Comparison of ENCODE assay signal across 10 mouse cellular contexts in genomic region chr5:113219876-113220275, GRCm38 (mm10). TPM values are rescaled to one million over a fixed set of nuclear protein-coding genes. Genes with fewer than 3 reads are reported as not detected.
DNase-seq lines count a peak whose midpoint lies in the region; ATAC-seq and TF ChIP-seq lines count a peak whose summit lies in the region.
"Had no signal": no experiment of that assay in that cellular context is flagged by ENCODE, and none has a peak within 500 bp of the region (broad histone marks: within the 10 kb centered on the region; RNA-seq: fewer than 3 reads in every experiment).

No protein-coding gene starts in this region.

- H3K4me2 ChIP-seq in hindbrain, embryonic 14.5 days (replicated peaks): no peak overlapping the region
- H3K4me2 ChIP-seq in heart, postnatal 0 days (ENCODE audit: low read depth, low read length): peak overlapping the region; percentile 94
- H3K4me2 ChIP-seq in liver, embryonic 16.5 days (ENCODE audit: low read depth, low read length): peak overlapping the region; percentile 65

- no peaks in the 10 kb centered on the region for H3K36me3 ChIP-seq in hindbrain, embryonic 10.5 days
- no peaks in the 10 kb centered on the region for H3K36me3 ChIP-seq in hindbrain, embryonic 14.5 days (replicated peaks; ENCODE audit: control insufficient read depth, insufficient read depth)
- no peaks in the 10 kb centered on the region for H3K36me3 ChIP-seq in heart, postnatal 0 days (replicated peaks; ENCODE audit: control insufficient read depth, insufficient read depth, low read length)
- no peaks in the 10 kb centered on the region for H3K36me3 ChIP-seq in liver, embryonic 16.5 days (ENCODE audit: control insufficient read depth, insufficient read depth)

- no peak for ATAC-seq in hindbrain, embryonic 14.5 days (ENCODE audit: low FRiP score)
- ATAC-seq in heart, postnatal 0 days (ENCODE audit: insufficient read depth, low read depth): no peak
- ATAC-seq in liver, embryonic 16.5 days (ENCODE audit: low read depth): no peak

- H3K27me3 ChIP-seq in hindbrain, embryonic 10.5 days (ENCODE audit: insufficient read depth, poor library complexity, severe bottlenecking): peaks cover 8% of the 10 kb centered on the region; the same call in 1 of the 2 replicates
- no peaks in the 10 kb centered on the region for H3K27me3 ChIP-seq in hindbrain, embryonic 14.5 days (ENCODE audit: control insufficient read depth, insufficient read depth, low read length)
- peaks cover 12% of the 10 kb centered on the region; the same call in 1 of the 2 replicates for H3K27me3 ChIP-seq in heart, postnatal 0 days (ENCODE audit: control insufficient read depth, insufficient read depth, low read length)
- H3K27me3 ChIP-seq in liver, embryonic 16.5 days (ENCODE audit: control insufficient read depth, insufficient read depth, low read depth, low read length): peaks cover 13% of the 10 kb centered on the region

- peaks cover 39% of the 10 kb centered on the region for H3K4me1 ChIP-seq in hindbrain, embryonic 10.5 days (replicated peaks)
- no peaks in the 10 kb centered on the region for H3K4me1 ChIP-seq in hindbrain, embryonic 14.5 days (replicated peaks; ENCODE audit: control insufficient read depth, insufficient read depth, low read length)
- H3K4me1 ChIP-seq in brown adipose tissue, adult 24 weeks (ENCODE audit: control insufficient read depth, insufficient read depth, insufficient read length, low read length): peaks cover 23% of the 10 kb centered on the region
- H3K4me1 ChIP-seq in heart, postnatal 0 days (ENCODE audit: control insufficient read depth, insufficient read depth): no peaks in the 10 kb centered on the region
- peaks cover 5% of the 10 kb centered on the region; the same call in 1 of the 2 replicates for H3K4me1 ChIP-seq in liver, embryonic 16.5 days (ENCODE audit: control insufficient read depth, low read depth, low read length)

- TF ChIP-seq EP300 in heart, postnatal 0 days (IDR thresholded peaks at IDR 0.05; ENCODE audit: low read depth): no peak

- 61% methylated on average over 7 of the region's 7 CpGs for WGBS in hindbrain, embryonic 10.5 days
- 56% methylated on average over 7 of the region's 7 CpGs for WGBS in hindbrain, embryonic 14.5 days
- 66% methylated on average over 7 of the region's 7 CpGs for WGBS in heart, postnatal 0 days
- 44% methylated on average over 7 of the region's 7 CpGs for WGBS in liver, embryonic 16.5 days (ENCODE audit: insufficient replicate concordance)

- TF ChIP-seq CTCF in heart, postnatal 0 days (IDR thresholded peaks at IDR 0.05; ENCODE audit: low read depth): no peak

- H3K9me3 ChIP-seq in hindbrain, embryonic 10.5 days: no peaks in the 10 kb centered on the region
- no peaks in the 10 kb centered on the region for H3K9me3 ChIP-seq in hindbrain, embryonic 14.5 days (ENCODE audit: control insufficient read depth, low read length)
- H3K9me3 ChIP-seq in heart, postnatal 0 days (replicated peaks; ENCODE audit: control insufficient read depth, low read length): no peaks in the 10 kb centered on the region
- no peaks in the 10 kb centered on the region for H3K9me3 ChIP-seq in liver, embryonic 16.5 days (replicated peaks; ENCODE audit: control insufficient read depth, low read length)

- no peak overlapping the region for H3K9ac ChIP-seq in hindbrain, embryonic 14.5 days
- H3K9ac ChIP-seq in heart, postnatal 0 days (replicated peaks; ENCODE audit: low read depth, low read length): 0 out of 2 replicates have a peak overlapping the region, but pooled peaks have one; percentile 64
- H3K9ac ChIP-seq in liver, embryonic 16.5 days (ENCODE audit: low read depth, low read length): no peak overlapping the region

- peak overlapping the region; percentile 76; the same call in 1 of the 2 replicates for H3K4me3 ChIP-seq in hindbrain, embryonic 10.5 days
- H3K4me3 ChIP-seq in hindbrain, embryonic 14.5 days (replicated peaks; ENCODE audit: low read length): no peak overlapping the region
- peak overlapping the region; percentile 28; the same call in 1 of the 2 replicates for H3K4me3 ChIP-seq in brown adipose tissue, adult 24 weeks (ENCODE audit: insufficient read depth, low read depth, low read length)
- peak overlapping the region; percentile 67; the same call in 1 of the 2 replicates for H3K4me3 ChIP-seq in heart, postnatal 0 days (ENCODE audit: low read depth, low read length)
- H3K4me3 ChIP-seq in liver, embryonic 16.5 days (ENCODE audit: low read depth, low read length): no peak overlapping the region

- peak overlapping the region; percentile 88; the same call in 1 of the 2 replicates for H3K27ac ChIP-seq in hindbrain, embryonic 10.5 days
- no peak overlapping the region for H3K27ac ChIP-seq in hindbrain, embryonic 14.5 days
- H3K27ac ChIP-seq in brown adipose tissue, adult 24 weeks (replicated peaks; ENCODE audit: low read depth, low read length): no peak overlapping the region
- no peak overlapping the region for H3K27ac ChIP-seq in heart, postnatal 0 days (ENCODE audit: low read depth)
- no peak overlapping the region for H3K27ac ChIP-seq in liver, embryonic 16.5 days (ENCODE audit: low read length)

- no peak for DNase-seq in hindbrain, embryonic 10.5 days (ENCODE audit: low spot score)
- DNase-seq in hindbrain, embryonic 14.5 days (ENCODE audit: low spot score): no peak
- DNase-seq in heart, postnatal 0 days (ENCODE audit: low spot score): no peak
- no peak for DNase-seq in frontal cortex, postnatal 36 days (ENCODE audit: low spot score in 2 of 2)
- no peak for DNase-seq in frontal cortex, postnatal 14 days (ENCODE audit: low spot score in 2 of 2)
- DNase-seq in natural killer cell, adult 2 months (ENCODE audit: low spot score in 2 of 2): no peak
- DNase-seq: adrenal gland, postnatal 25 days had no signal

RNA-seq across cellular contexts. Expression of gene 2900026A02Rik, which starts 1.2 kb away (rescaled TPM):
- polyA plus RNA-seq in hindbrain, embryonic 10.5 days (2016; fragmentation: Nextera tagmentation; extraction: Ambion mirVana): 2.1 and 4.1 TPM in 2 replicates
- polyA plus RNA-seq in hindbrain, embryonic 14.5 days (2014; fragmentation: Nextera tagmentation; extraction: Ambion mirVana): 2.5 and 2.6 TPM in 2 replicates
- polyA plus RNA-seq in brown adipose tissue, adult 24 weeks (2012; ENCODE audit: insufficient read depth, insufficient read length, missing spikeins): 3.5 and 5.5 TPM in 2 replicates
- total RNA-seq in heart, postnatal 0 days (2014; rRNA removed; ENCODE audit: low replicate concordance): 17.0 and 18.9 TPM in 2 replicates
- 8.1 and 10.2 TPM in 2 replicates for polyA plus RNA-seq in heart, postnatal 0 days (2015; fragmentation: Nextera tagmentation; extraction: Ambion mirVana)
- polyA plus RNA-seq in liver, embryonic 16.5 days (2015; fragmentation: Nextera tagmentation; extraction: Ambion mirVana): 2.6 and 3.4 TPM in 2 replicates

RNA-seq across cellular contexts. Expression of gene Tmem211, which starts 6.8 kb away (rescaled TPM):
- 0.11 TPM in 1 of 2 replicates, not detected in the other for polyA plus RNA-seq in hindbrain, embryonic 10.5 days (2016; fragmentation: Nextera tagmentation; extraction: Ambion mirVana)
- polyA plus RNA-seq in hindbrain, embryonic 14.5 days (2014; fragmentation: Nextera tagmentation; extraction: Ambion mirVana): not detected in 2 replicates
- not detected in 2 replicates for polyA plus RNA-seq in brown adipose tissue, adult 24 weeks (2012; ENCODE audit: insufficient read depth, insufficient read length, missing spikeins)
- total RNA-seq in heart, postnatal 0 days (2014; rRNA removed; ENCODE audit: low replicate concordance): not detected in 2 replicates
- polyA plus RNA-seq in heart, postnatal 0 days (2015; fragmentation: Nextera tagmentation; extraction: Ambion mirVana): not detected in 2 replicates
- polyA plus RNA-seq in liver, embryonic 16.5 days (2015; fragmentation: Nextera tagmentation; extraction: Ambion mirVana): not detected in 2 replicates
- total RNA-seq: adrenal gland, postnatal 25 days; gastrocnemius, postnatal 4 days had no signal

Comparison
In these comparisons a context has a peak if more than half of its experiments do, and no peak if none do; other contexts are left out.
1. H3K4me3 ChIP-seq: peak in hindbrain, embryonic 10.5 days (single experiment), brown adipose tissue, adult 24 weeks (single experiment) and heart, postnatal 0 days (single experiment); none in hindbrain, embryonic 14.5 days (single experiment) and liver, embryonic 16.5 days (single experiment).